Mouse (Mus musculus) retina, postnatal 7 days (tissue): ENCODE measurements around the gene Smarcc2.

Experiments used
- DNase-seq: peaks from one replicate; pipeline ENCODE4 v3.0.0-alpha.2; 2012; ENCODE audit warnings: low read depth, low spot score

The Smarcc2 gene

DNA sequence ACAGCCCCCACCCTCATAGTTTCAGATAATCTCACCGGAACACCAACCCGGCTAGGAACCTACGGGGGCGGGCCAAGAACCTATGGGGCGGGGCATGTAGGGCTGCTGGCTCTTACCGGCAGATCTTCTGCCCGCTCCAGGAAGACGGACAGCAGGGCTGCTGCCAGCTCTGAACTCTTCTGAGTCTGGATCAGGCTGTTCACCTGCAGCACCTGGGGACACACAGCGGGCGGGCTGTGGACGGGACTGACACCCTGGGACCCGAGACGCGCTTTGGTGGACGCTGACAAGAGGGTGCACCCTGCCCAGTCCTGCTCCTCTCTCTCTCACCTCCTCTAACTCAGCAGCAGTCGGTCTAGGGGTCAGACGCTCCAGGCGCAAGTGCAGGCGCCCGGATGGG lies 57.0 kb downstream of the Smarcc2 start:
- no peak for DNase-seq

DNA sequence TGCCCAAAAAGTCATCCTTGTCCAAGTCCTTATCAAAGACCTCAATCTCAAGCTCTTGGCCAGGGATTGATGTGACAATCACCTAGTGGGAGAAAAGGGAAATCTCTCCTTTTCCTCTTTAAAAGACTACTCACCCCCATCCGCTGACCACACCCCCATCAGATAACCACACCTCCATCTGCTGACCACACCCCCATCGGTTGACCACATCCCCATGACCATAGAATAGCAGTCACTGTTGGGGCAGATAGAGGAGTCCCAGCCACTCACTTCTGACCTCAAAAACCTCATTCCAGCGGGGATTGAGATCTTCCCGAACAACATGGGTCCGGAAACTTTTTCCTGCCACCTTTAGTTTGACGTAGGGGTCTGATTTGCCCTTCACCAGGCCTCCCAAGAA lies 57.6 kb downstream of the Smarcc2 start:
- DNase-seq: no peak

DNA sequence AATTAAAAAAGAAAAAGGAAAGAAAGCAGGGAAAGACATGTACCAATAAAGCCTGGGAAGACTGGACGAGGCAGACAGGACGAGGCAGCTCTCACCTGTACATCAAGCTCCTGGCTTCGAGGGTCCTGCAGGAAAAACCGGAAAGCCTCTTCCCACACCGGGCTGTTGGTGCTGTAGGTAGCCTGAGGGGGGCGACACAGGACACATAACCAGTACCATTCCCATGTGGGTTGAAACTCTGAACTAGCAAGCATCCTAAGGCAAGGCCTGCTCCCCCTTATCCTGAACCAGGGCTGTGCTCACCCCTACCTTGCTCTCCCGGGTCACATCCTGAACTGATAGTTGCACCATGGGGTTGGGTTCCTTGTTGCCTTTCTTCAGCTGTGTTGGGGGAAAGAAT lies 59.8 kb downstream of the Smarcc2 start:
- no peak for DNase-seq

- no peak for DNase-seq
Measured at GRCm38 (mm10) chr10:128520591-128520990, 61.5 kb downstream of the Smarcc2 start.

- no peak for DNase-seq
Measured at GRCm38 (mm10) chr10:128522351-128522750, 63.3 kb downstream of the Smarcc2 start.

- DNase-seq: no peak
Measured at GRCm38 (mm10) chr10:128524111-128524731, 65.2 kb downstream of the Smarcc2 start.

- DNase-seq: peak; percentile 38
Measured at GRCm38 (mm10) chr10:128524732-128525662, 65.9 kb downstream of the Smarcc2 start.

GRCm38 (mm10) chr10:128525671-128526308 lies 66.7 kb downstream of the Smarcc2 start, which contains the start of gene Esyt1:
TSS of gene Esyt1 (minus strand) at chr10:128525871.
- peak; percentile 89 for DNase-seq

- no peak for DNase-seq
Measured at GRCm38 (mm10) chr10:128526366-128527356, 67.6 kb downstream of the Smarcc2 start.

GRCm38 (mm10) chr10:128535206-128535605 lies 76.2 kb downstream of the Smarcc2 start:
- no peak for DNase-seq

- no peak for DNase-seq
Measured at GRCm38 (mm10) chr10:128535624-128536265, 76.7 kb downstream of the Smarcc2 start.

GRCm38 (mm10) chr10:128536266-128536940 lies 77.4 kb downstream of the Smarcc2 start:
- DNase-seq: peak; percentile 79

DNA sequence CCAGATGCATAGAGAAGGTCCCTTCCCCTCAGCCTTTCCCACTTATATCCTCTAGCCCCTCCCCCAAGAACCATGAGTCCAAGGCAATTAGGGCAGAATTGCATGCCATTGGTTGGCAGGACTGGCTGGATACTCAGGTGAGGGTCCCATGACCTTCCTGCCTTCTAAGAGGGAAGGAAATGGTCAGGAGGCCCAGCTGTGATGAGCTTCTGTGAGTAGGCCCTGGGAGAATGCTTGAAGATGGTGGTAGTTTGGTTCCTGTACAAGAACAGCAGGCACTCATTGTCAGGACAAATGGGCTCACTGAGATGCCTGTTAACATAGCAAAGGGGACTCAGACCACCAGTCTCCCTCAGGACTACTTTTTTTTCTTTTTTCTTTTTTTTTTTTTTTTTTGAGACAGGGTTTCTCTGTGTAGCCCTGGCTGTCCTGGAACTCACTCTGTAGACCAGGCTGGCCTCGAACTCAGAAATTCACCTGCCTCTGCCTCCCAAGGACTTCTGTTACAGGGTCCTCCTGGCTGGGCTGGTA lies 79.4 kb downstream of the Smarcc2 start:
- DNase-seq: no peak
